Mouse (Mus musculus) myocyte (in vitro differentiated cells): ENCODE results near the gene Msrb3.

Source experiments
- MAX ChIP-seq: IDR thresholded peaks from one replicate; pipeline ENCODE4 v1.6.1; 2011; ENCODE audit warnings: low read depth, mild to moderate bottlenecking, control low read depth
- MYOD1 ChIP-seq, 3 experiments: IDR thresholded peaks; one replicate each; pipeline ENCODE4 v1.6.1; 2011; ENCODE audit warnings: control low read depth in 2 of 3, low read depth in 2 of 3, mild to moderate bottlenecking in 2 of 3, moderate library complexity in 1 of 3; ENCODE audit not compliant: insufficient read length in 2 of 3, control insufficient read depth in 1 of 3
- MYOG ChIP-seq, 3 experiments: IDR thresholded peaks; one replicate each; pipeline ENCODE4 v1.6.1; 2011; ENCODE audit warnings: control low read depth in 2 of 3, low read depth in 2 of 3, mild to moderate bottlenecking in 2 of 3; ENCODE audit not compliant: insufficient read length in 2 of 3, control insufficient read depth in 1 of 3, insufficient read depth in 1 of 3
- POLR2A ChIP-seq: IDR thresholded peaks from one replicate; pipeline ENCODE4 v1.6.1; 2011; ENCODE audit warnings: low read depth, mild to moderate bottlenecking, control low read depth, moderate library complexity; ENCODE audit not compliant: insufficient read length
- POLR2AphosphoS2 ChIP-seq: IDR thresholded peaks from one replicate; pipeline ENCODE4 v1.6.1; 2011; ENCODE audit warnings: low read depth, control low read depth; ENCODE audit not compliant: insufficient read length
- SRF ChIP-seq: IDR thresholded peaks from one replicate; pipeline ENCODE4 v1.6.1; 2011; ENCODE audit warnings: low read depth; ENCODE audit not compliant: control insufficient read depth, insufficient read length
- TCF12 ChIP-seq: IDR thresholded peaks from one replicate; pipeline ENCODE4 v1.6.1; 2011; ENCODE audit warnings: mild to moderate bottlenecking, control low read depth; ENCODE audit not compliant: poor library complexity, insufficient read depth, severe bottlenecking
- USF1 ChIP-seq: IDR thresholded peaks from one replicate; pipeline ENCODE4 v1.6.1; 2011; ENCODE audit warnings: low read depth, mild to moderate bottlenecking, control low read depth, moderate library complexity

GRCm38 (mm10) chr10:120765398-120765797, 133.5 kb downstream of the Msrb3 start:
- no peak for TF ChIP-seq POLR2A
- TF ChIP-seq USF1: no peak
- no peak for TF ChIP-seq POLR2AphosphoS2
- TF ChIP-seq TCF12: no peak
- TF ChIP-seq MYOG (IDR thresholded peaks at IDR 0.05; ENCODE audit: control insufficient read depth in 1 of 3, insufficient read depth in 1 of 3, insufficient read length in 2 of 3, low read depth in 2 of 3): no peak
- no peak for TF ChIP-seq MAX
- no peak for TF ChIP-seq MYOD1 (IDR thresholded peaks at IDR 0.05; ENCODE audit: control insufficient read depth in 1 of 3, insufficient read length in 2 of 3, low read depth in 2 of 3)
- TF ChIP-seq SRF: no peak
